Mouse (Mus musculus): ENCODE data around the gene Vsig8.

Vsig8 gene

GRCm38 (mm10) chr1:172567758-172568157 is 12.0 kb downstream of the Vsig8 start:
- in situ Hi-C loops (cut with MboI; ENCODE audit: low pct_unique_long_range_greater_than_20kb in 1 of 2, low sequenced_read_pairs in 2 of 2, unreplicated experiment in 1 of 2), result no loop called here

- in situ Hi-C loops (cut with MboI; ENCODE audit: low pct_unique_long_range_greater_than_20kb in 1 of 2, low sequenced_read_pairs in 2 of 2, unreplicated experiment in 1 of 2), result no loop called here
These were observed 24.4 kb downstream of the Vsig8 start for GRCm38 (mm10) chr1:172580116-172580515.

- in situ Hi-C loops (cut with MboI; ENCODE audit: low pct_unique_long_range_greater_than_20kb in 1 of 2, low sequenced_read_pairs in 2 of 2, unreplicated experiment in 1 of 2), result no loop called here
These were observed 26.7 kb downstream of the Vsig8 start for GRCm38 (mm10) chr1:172582436-172582835.

GRCm38 (mm10) chr1:172584271-172584670 is 28.5 kb downstream of the Vsig8 start:
- in situ Hi-C loops (cut with MboI; ENCODE audit: low pct_unique_long_range_greater_than_20kb in 1 of 2, low sequenced_read_pairs in 2 of 2, unreplicated experiment in 1 of 2), result no loop called here

GRCm38 (mm10) chr1:172585026-172585425 is 29.3 kb downstream of the Vsig8 start:
- in situ Hi-C loops (cut with MboI; ENCODE audit: low pct_unique_long_range_greater_than_20kb in 1 of 2, low sequenced_read_pairs in 2 of 2, unreplicated experiment in 1 of 2), result no loop called here

- in situ Hi-C loops (cut with MboI; ENCODE audit: low pct_unique_long_range_greater_than_20kb in 1 of 2, low sequenced_read_pairs in 2 of 2, unreplicated experiment in 1 of 2), result no loop called here
These were observed 30.2 kb downstream of the Vsig8 start for GRCm38 (mm10) chr1:172585612-172586567.

GRCm38 (mm10) chr1:172590385-172590784 is 34.6 kb downstream of the Vsig8 start, which contains the start of gene Slamf8:
Slamf8 (minus strand) TSS chr1:172590568.
- in situ Hi-C loops (cut with MboI; ENCODE audit: low pct_unique_long_range_greater_than_20kb in 1 of 2, low sequenced_read_pairs in 2 of 2, unreplicated experiment in 1 of 2), result no loop called here

- in situ Hi-C loops (cut with MboI; ENCODE audit: low pct_unique_long_range_greater_than_20kb in 1 of 2, low sequenced_read_pairs in 2 of 2, unreplicated experiment in 1 of 2), result no loop called here
These were observed 37.6 kb downstream of the Vsig8 start for GRCm38 (mm10) chr1:172593321-172593720.

- in situ Hi-C loops (cut with MboI; ENCODE audit: low pct_unique_long_range_greater_than_20kb in 1 of 2, low sequenced_read_pairs in 2 of 2, unreplicated experiment in 1 of 2), result no loop called here
These were observed 38.2 kb downstream of the Vsig8 start for GRCm38 (mm10) chr1:172593956-172594355.

GRCm38 (mm10) chr1:172594495-172594894 is 38.8 kb downstream of the Vsig8 start:
- in situ Hi-C loops (cut with MboI; ENCODE audit: low pct_unique_long_range_greater_than_20kb in 1 of 2, low sequenced_read_pairs in 2 of 2, unreplicated experiment in 1 of 2), result no loop called here

- in situ Hi-C loops (cut with MboI; ENCODE audit: low pct_unique_long_range_greater_than_20kb in 1 of 2, low sequenced_read_pairs in 2 of 2, unreplicated experiment in 1 of 2), result no loop called here
These were observed 46.6 kb downstream of the Vsig8 start, which contains the start of gene Fcrl6 for GRCm38 (mm10) chr1:172602326-172602725. Fcrl6 (minus strand) TSS chr1:172602551.

GRCm38 (mm10) chr1:172611304-172611703 is 55.6 kb downstream of the Vsig8 start:
- in situ Hi-C loops (cut with MboI; ENCODE audit: low pct_unique_long_range_greater_than_20kb in 1 of 2, low sequenced_read_pairs in 2 of 2, unreplicated experiment in 1 of 2), result no loop called here

- in situ Hi-C loops (cut with MboI; ENCODE audit: low pct_unique_long_range_greater_than_20kb in 1 of 2, low sequenced_read_pairs in 2 of 2, unreplicated experiment in 1 of 2), result no loop called here
These were observed 57.0 kb downstream of the Vsig8 start for GRCm38 (mm10) chr1:172612745-172613144.
